Comparison of ENCODE assay signal across 16 mouse cellular contexts in the genomic region with DNA sequence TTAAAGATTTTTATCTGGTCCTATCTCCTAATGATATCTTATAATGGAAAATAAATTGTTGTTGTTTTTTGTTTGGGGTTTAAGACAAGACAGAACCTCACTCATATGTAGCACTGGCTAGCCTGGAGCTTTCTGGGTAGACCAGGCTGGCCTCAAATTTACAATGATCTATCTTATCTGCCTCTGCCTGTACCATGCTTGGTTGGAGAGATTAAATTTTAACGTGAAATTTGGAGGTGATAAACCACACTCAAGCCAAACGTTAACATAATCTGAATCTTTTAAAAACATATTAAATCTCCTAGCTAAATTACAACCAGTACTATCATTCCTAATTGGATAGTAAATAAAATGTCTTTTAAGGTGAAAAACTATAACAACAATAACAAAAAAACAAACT.
"Had no signal": no experiment of that assay in that cellular context is flagged by ENCODE, and none has a peak within 500 bp of the region (broad histone marks: within the 10 kb centered on the region; RNA-seq: fewer than 3 reads in every experiment).

No protein-coding gene starts in this region.

- H3K9me3 ChIP-seq: neural tube, embryonic 13.5 days; neural tube, embryonic 15.5 days; stomach, embryonic 15.5 days had no signal

- H3K9ac ChIP-seq: neural tube, embryonic 13.5 days; neural tube, embryonic 15.5 days; stomach, embryonic 15.5 days had no signal

- H3K27ac ChIP-seq: neural tube, embryonic 13.5 days; neural tube, embryonic 15.5 days; stomach, embryonic 15.5 days; stomach, postnatal 0 days had no signal

- DNase-seq: retina, postnatal 1 day; right cerebral cortex, adult 18-20 months; right cerebral cortex, postnatal 14 days; right cerebral cortex, postnatal 25 days; right cerebral cortex, postnatal 4 days; spleen, adult 18-20 months; thymus, adult 18-20 months; thymus, adult 2 months; thymus, postnatal 14 days; thymus, postnatal 25 days; thymus, postnatal 36 days; thymus, postnatal 4 days had no signal

- H3K27me3 ChIP-seq: neural tube, embryonic 13.5 days; neural tube, embryonic 15.5 days; stomach, embryonic 15.5 days had no signal

- H3K36me3 ChIP-seq: neural tube, embryonic 13.5 days; stomach, embryonic 15.5 days had no signal

- H3K4me3 ChIP-seq: neural tube, embryonic 13.5 days; neural tube, embryonic 15.5 days; stomach, embryonic 15.5 days had no signal
